Mouse (Mus musculus) bone marrow macrophage, adult 2 months (primary cell): Measurements from ENCODE around the gene 2300002M23Rik.
A peak's percentile ranks its signal among the peaks of the same experiment; 100 is the strongest.

Experiments used
- CTCF ChIP-seq: IDR thresholded peaks from 2 replicates; pipeline ENCODE4 v1.5.1; 2012; ENCODE audit warnings: low read depth, mild to moderate bottlenecking, low read length, moderate library complexity
- POLR2A ChIP-seq: IDR thresholded peaks from 2 replicates; pipeline ENCODE4 v1.6.1; 2012; ENCODE audit warnings: mild to moderate bottlenecking, low read depth, low read length, borderline replicate concordance

DNA sequence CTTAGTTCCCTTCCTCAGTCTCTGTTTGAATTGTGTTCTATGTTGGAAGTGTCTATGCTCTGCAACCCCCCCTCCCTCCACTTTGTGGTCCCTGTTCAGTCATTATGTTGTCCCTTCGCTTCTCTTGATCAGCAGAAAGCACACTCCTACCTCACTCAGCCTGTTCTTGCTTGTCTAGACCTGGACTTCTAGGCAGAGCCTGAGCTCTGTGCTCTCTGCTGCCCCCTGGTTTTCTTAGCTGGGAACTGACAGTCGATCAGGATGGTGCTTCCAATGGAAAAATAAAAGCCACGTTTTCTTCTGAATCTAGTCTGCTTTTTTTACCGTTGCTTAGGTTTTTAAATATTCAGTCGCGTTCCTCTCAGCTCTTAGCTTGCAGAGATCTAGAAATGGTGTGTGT, 32.9 kb upstream of the 2300002M23Rik start:
- TF ChIP-seq CTCF (peak; percentile 55; the same call in 1 of the 2 replicates), POLR2A (no peak)
